Mouse (Mus musculus) liver, embryonic 14.5 days (tissue): Measurements from ENCODE around the gene Nfyb. TPM values are rescaled to one million over a fixed set of nuclear protein-coding genes. Genes with fewer than 3 reads are reported as not detected.

Experiments used
- ATAC-seq: fragments of 200-750 bp; cut with Nextera tagmentation; 2 replicates; pipeline ENCODE4 v1.8.0; 2017; ENCODE audit warnings: moderate number of reproducible peaks, mild to moderate bottlenecking, moderate library complexity; ENCODE audit not compliant: insufficient read depth
- DNase-seq, 3 experiments: peaks; one replicate each; pipeline ENCODE4 v3.0.0-alpha.2; 2012 to 2013; ENCODE audit warnings: low read depth in 3 of 3, low spot score in 3 of 3
- H3K27ac ChIP-seq: fragments of 300-500 bp; sonication (generic); 2 replicates; pipeline ENCODE4 v1.5.1; 2014; ENCODE audit warnings: moderate library complexity, mild to moderate bottlenecking, control low read depth, inconsistent platforms
- H3K27me3 ChIP-seq: fragments of 300-500 bp; sonication (generic); 2 replicates; pipeline ENCODE4 v1.6.1; 2014; ENCODE audit warnings: mild to moderate bottlenecking, low read length, moderate library complexity; ENCODE audit not compliant: control insufficient read depth, insufficient read depth
- H3K36me3 ChIP-seq: fragments of 300-500 bp; sonication (generic); replicated peaks from 2 replicates; pipeline ENCODE4 v1.6.1; 2014; ENCODE audit warnings: low read depth; ENCODE audit not compliant: control insufficient read depth, insufficient read depth
- H3K4me1 ChIP-seq, 2 experiments: fragments of 200-500 bp in 1 of 2; fragments of 300-500 bp in 1 of 2; sonication (generic) in 1 of 2; replicated peaks; 2 replicates each; pipeline ENCODE4 v1.6.1; 2012 to 2014; ENCODE audit warnings: antibody characterized with exemption in 1 of 2, inconsistent platforms in 1 of 2, low read length in 1 of 2; ENCODE audit not compliant: control insufficient read depth in 2 of 2, insufficient read depth in 2 of 2
- H3K4me2 ChIP-seq: fragments of 300-500 bp; sonication (generic); 2 replicates; pipeline ENCODE4 v1.6.1; 2014; ENCODE audit warnings: low read depth, mild to moderate bottlenecking, control low read depth, moderate library complexity
- H3K4me3 ChIP-seq, 2 experiments: fragments of 200-500 bp in 1 of 2; fragments of 300-500 bp in 1 of 2; sonication (generic) in 1 of 2; 2 replicates each; pipeline ENCODE4 v1.5.1; 2012 to 2014; ENCODE audit warnings: low read depth in 2 of 2, low read length in 2 of 2, mild to moderate bottlenecking in 2 of 2, control low read depth in 1 of 2, inconsistent platforms in 1 of 2, moderate library complexity in 1 of 2; ENCODE audit not compliant: insufficient read depth in 1 of 2
- H3K9ac ChIP-seq: fragments of 300-500 bp; sonication (generic); replicated peaks from 2 replicates; pipeline ENCODE4 v1.6.1; 2014; ENCODE audit warnings: mild to moderate bottlenecking, control low read depth, moderate library complexity
- H3K9me3 ChIP-seq: fragments of 300-500 bp; sonication (generic); 2 replicates; pipeline ENCODE4 v1.6.1; 2016; ENCODE audit warnings: low read length, mixed read lengths; ENCODE audit not compliant: control insufficient read depth
- CTCF ChIP-seq: IDR thresholded peaks from 2 replicates; pipeline ENCODE4 v1.5.1; 2016; ENCODE audit warnings: antibody characterized with exemption, low read depth, control low read depth
- EP300 ChIP-seq: IDR thresholded peaks from 2 replicates; pipeline ENCODE4 v1.6.1; 2016; ENCODE audit warnings: antibody characterized with exemption, low read depth
- WGBS: fragments of 180-500 bp; shearing (Covaris S2); extraction: QIAGEN DNeasy Blood & Tissue Kit; methylation state at CpG from one replicate; pipeline ENCODE4 v1.1.7; 2014; ENCODE audit not compliant: insufficient replicate concordance; 5-methylcytosine and 5-hydroxymethylcytosine counted together
- polyA plus RNA-seq, 2 experiments: library from polyadenylated mRNA; depleted of rRNA in 1 of 2; stranded (reverse) in 1 of 2; unstranded in 1 of 2; fragments of >200 nt; fragmentation: Nextera tagmentation in 1 of 2; extraction: Ambion mirVana in 1 of 2; gene quantifications; 2 replicates each; pipeline versions ENCODE4 v1.2.1 to v1.2.3; 2012 to 2014

The Nfyb gene
- polyA plus RNA-seq, 2 experiments, result 22.0 to 31.9 TPM

DNA sequence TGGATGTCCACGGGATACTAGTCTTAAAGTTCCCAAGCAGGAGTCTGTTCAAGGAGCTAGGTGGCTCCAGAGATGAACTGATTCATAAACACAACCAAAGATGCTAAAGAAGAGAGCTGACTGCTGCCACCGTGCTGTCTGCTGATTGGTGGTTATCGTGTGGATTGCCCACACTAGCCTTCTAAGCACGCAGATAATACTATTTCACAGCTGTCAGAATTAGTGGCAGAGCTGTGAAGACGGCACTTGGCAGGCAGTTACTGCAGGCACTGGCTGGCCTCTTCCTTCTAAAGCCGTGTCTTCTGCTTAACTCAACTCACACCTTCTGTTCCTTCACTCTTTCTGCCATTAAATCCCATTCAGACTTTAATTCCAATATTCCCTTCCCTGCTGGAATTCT, 5.6 kb downstream of the Nfyb start:
- ATAC-seq (no peak), DNase-seq (no peak)
- Histone ChIP-seq H3K4me2 (no peak overlapping the region), H3K36me3 (peaks cover 67% of the 10 kb centered on the region), H3K27ac (no peak overlapping the region; the same call in 1 of the 2 replicates), H3K9ac (no peak overlapping the region), H3K9me3 (no peaks in the 10 kb centered on the region), H3K4me1 (peaks cover 4 to 26% of the 10 kb centered on the region in 2 experiments; a peak in 3 of 4 replicates), H3K27me3 (no peaks in the 10 kb centered on the region), H3K4me3 (no peak overlapping the region)
- no peak for TF ChIP-seq CTCF
- TF ChIP-seq EP300, result no peak
- WGBS, result 75% methylated on average over 6 of the region's 6 CpGs

DNA sequence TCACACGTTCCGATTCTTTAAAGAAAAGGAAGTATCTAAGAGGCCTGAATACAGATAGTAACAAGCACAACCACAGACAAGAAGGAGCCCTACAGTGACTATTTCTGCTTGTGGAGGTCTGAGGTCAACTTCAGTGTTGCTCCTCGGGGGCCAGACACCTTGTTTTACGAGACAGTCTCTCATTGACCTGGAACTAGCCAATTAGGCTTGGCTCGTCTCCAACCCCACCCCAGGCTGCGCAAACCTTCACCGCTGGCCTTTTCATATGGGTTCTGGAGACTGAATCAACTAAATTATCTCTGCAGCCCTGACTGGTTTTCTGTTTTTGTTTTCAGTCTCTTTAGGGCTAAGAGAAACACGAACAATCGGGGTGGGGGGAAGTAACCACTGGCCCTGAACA, 6.6 kb downstream of the Nfyb start:
- peaks cover 2 to 23% of the 10 kb centered on the region in 2 experiments; a peak in 3 of 4 replicates for H3K4me1 ChIP-seq
- H3K9me3 ChIP-seq, result no peaks in the 10 kb centered on the region
- H3K36me3 ChIP-seq, result peaks cover 77% of the 10 kb centered on the region
- no peak for TF ChIP-seq CTCF
- no peak for TF ChIP-seq EP300
- no peak overlapping the region for H3K4me2 ChIP-seq
- no peak for DNase-seq
- H3K9ac ChIP-seq, result no peak overlapping the region
- no peak overlapping the region for H3K4me3 ChIP-seq
- no peak for ATAC-seq
- H3K27me3 ChIP-seq, result no peaks in the 10 kb centered on the region
- H3K27ac ChIP-seq, result no peak overlapping the region
- 64% methylated on average over 9 of the region's 9 CpGs for WGBS

DNA sequence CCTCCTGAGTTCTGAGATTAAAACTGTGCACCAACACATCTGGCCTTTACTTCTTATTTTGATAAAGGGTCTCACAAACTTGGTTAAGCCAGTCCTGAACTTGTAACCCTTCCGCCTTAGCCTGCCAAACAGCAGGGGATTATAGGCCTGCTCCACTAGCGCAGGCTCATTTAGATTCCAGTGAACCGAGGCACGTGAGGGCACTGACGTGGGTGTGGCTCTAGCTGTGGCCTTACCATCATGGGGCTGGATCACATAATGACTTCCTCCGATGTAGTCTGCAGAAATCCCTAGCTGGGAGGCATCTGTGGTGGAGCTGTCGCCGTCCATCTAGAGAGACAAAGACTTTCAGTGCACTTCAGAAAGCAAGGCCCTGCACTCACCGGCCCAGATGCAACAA, 7.5 kb downstream of the Nfyb start:
- no peak for ATAC-seq
- no peak overlapping the region for H3K27ac ChIP-seq

DNA sequence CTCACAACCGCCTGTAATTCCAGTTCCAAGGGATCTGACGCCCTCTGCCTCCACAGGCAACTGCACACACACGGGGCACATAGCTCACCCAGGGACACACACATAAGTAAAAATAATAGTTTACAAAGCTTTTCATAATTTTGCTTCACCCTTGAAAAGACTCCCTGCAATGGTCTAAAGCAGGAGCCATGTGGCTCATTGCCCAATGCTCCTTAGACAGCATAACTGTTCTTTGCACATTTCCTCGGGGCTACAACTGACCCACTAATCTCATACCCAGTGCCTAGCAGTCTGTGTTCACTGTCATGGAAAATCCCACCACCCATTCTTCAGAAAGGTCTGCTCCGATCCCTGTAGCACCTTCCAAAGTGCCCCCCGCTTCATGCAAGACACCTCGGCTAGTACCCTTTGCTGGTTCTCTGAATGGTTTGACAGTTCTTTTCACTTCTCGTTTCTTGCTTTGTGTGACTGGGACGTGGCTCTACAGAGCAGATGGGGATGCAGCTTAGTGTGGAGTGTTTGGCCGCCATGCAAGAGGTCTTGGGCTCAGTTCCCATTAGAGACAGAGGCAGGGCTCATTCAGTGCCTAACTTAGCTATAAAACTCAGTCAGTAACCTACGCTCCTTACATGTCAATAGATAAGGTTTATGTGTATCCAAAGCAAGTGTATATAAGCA, 8.6 kb downstream of the Nfyb start:
- 85% methylated on average over 11 of the region's 11 CpGs for WGBS
- Histone ChIP-seq H3K27ac (no peak overlapping the region), H3K4me2 (no peak overlapping the region), H3K4me3 (no peak overlapping the region), H3K27me3 (no peaks in the 10 kb centered on the region), H3K36me3 (peaks cover 85% of the 10 kb centered on the region), H3K9me3 (no peaks in the 10 kb centered on the region), H3K4me1 (peaks cover 0 to 14% of the 10 kb centered on the region in 2 experiments; a peak in 2 of 4 replicates), H3K9ac (no peak overlapping the region)
- ATAC-seq (no peak), DNase-seq (no peak)
- TF ChIP-seq EP300 (no peak), CTCF (no peak)

More for the DNA sequence above, 7.5 kb downstream of the Nfyb start:
- H3K9ac ChIP-seq, result no peak overlapping the region
- no peak overlapping the region for H3K4me3 ChIP-seq
- no peak for DNase-seq
- no peak overlapping the region for H3K4me2 ChIP-seq
- H3K27me3 ChIP-seq, result no peaks in the 10 kb centered on the region
- TF ChIP-seq EP300 (no peak), CTCF (no peak)
- WGBS, result 90% methylated on average over 9 of the region's 9 CpGs
- H3K4me1 ChIP-seq, result peaks cover 0 to 21% of the 10 kb centered on the region in 2 experiments; a peak in 2 of 4 replicates
- peaks cover 85% of the 10 kb centered on the region for H3K36me3 ChIP-seq
- H3K9me3 ChIP-seq, result no peaks in the 10 kb centered on the region

DNA sequence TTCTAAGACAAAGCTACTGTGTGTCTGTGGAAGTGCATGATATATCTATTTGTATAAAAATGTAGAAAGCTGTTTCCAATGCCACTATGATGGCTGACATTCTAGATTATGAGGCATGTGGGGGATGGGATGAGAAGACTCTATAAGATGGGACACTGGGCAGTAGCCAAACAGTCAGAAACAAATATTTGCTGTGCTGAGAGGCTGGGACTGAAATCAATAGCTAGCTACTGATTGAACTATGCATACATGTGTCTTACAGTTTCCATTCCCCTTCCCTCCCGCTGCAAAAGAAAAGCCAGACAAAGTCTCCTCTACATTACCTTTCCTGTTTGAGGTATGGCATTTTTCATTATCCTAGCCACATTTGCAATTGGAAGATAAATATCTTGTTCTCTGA, 9.3 kb downstream of the Nfyb start:
- Histone ChIP-seq H3K27ac (no peak overlapping the region), H3K9ac (no peak overlapping the region), H3K27me3 (no peaks in the 10 kb centered on the region), H3K9me3 (no peaks in the 10 kb centered on the region), H3K4me2 (no peak overlapping the region), H3K4me3 (no peak overlapping the region), H3K4me1 (peaks cover 0 to 9% of the 10 kb centered on the region in 2 experiments; a peak in 2 of 4 replicates), H3K36me3 (peaks cover 84% of the 10 kb centered on the region)
- no peak for TF ChIP-seq CTCF
- no peak for DNase-seq
- ATAC-seq, result no peak
- 93% methylated on average over 1 of the region's 1 CpGs for WGBS
